Mouse (Mus musculus): ENCODE results near the gene Gm11758. TPM values are rescaled to one million over a fixed set of nuclear protein-coding genes. Genes with fewer than 3 reads are reported as not detected.
"Not testable (repeated sequence)": the region's sequence is repeated elsewhere in the genome, so short reads cannot be mapped to it uniquely, and the experiment has no call there.

Gm11758 gene
- polyA plus RNA-seq (2014; fragmentation: Nextera tagmentation; extraction: Ambion mirVana), result not detected in 2 replicates

DNA sequence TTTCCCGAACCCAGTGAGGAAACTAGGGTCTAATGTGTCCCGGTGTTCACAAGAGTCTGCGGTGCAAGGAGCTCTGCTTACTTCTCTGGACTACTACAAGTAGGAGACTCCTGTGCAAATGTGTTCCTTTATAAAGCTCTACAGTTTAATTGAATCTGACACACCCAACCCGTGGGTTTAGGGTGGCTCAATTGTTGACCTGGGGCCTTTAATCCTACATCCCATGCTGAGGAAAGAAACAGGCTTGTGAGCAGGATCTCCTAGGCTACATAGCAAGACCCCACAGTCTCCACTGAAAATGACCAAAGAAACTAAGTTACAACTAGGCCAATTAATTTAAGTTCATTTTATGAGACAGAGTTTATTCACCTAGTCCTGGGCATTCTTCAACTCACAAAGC, at the start of gene Gm11758:
Gene Gm11758, minus strand, starts transcription at position 101 of the 400 bp plus-strand sequence.
- no CpG with 5 or more reads among the region's 4 CpGs for WGBS
- not testable (repeated sequence) for H3K4me1 ChIP-seq (replicated peaks; ENCODE audit: control insufficient read depth, insufficient read depth, low read length); H3K27ac ChIP-seq (ENCODE audit: low read depth, low read length); H3K36me3 ChIP-seq (ENCODE audit: control insufficient read depth, insufficient read depth, low read length); H3K27me3 ChIP-seq (ENCODE audit: control insufficient read depth, insufficient read depth, low read length); DNase-seq (ENCODE audit: low spot score); ATAC-seq (ENCODE audit: low FRiP score); H3K4me3 ChIP-seq (ENCODE audit: low read depth, low read length); H3K9me3 ChIP-seq (ENCODE audit: control insufficient read depth, low read length); H3K9ac ChIP-seq (ENCODE audit: low read depth, low read length); H3K4me2 ChIP-seq (replicated peaks; ENCODE audit: low read depth, low read length)

GRCm38 (mm10) chr4:73920660-73921059, 44.6 kb upstream of the Gm11758 start, which contains the start of gene Gm11756:
Gene Gm11756 (minus strand): TSS chr4:73920760.
- not testable (repeated sequence) for H3K27me3 ChIP-seq (ENCODE audit: control insufficient read depth, insufficient read depth, low read length); H3K27ac ChIP-seq (ENCODE audit: low read depth, low read length); ATAC-seq (ENCODE audit: low FRiP score); H3K4me3 ChIP-seq (ENCODE audit: low read depth, low read length); H3K4me2 ChIP-seq (replicated peaks; ENCODE audit: low read depth, low read length); H3K9me3 ChIP-seq (ENCODE audit: control insufficient read depth, low read length); DNase-seq (ENCODE audit: low spot score); H3K4me1 ChIP-seq (replicated peaks; ENCODE audit: control insufficient read depth, insufficient read depth, low read length); H3K9ac ChIP-seq (ENCODE audit: low read depth, low read length); H3K36me3 ChIP-seq (ENCODE audit: control insufficient read depth, insufficient read depth, low read length)
- WGBS, result 88% methylated on average over 6 of the region's 6 CpGs

- H3K4me1 ChIP-seq (replicated peaks; ENCODE audit: control insufficient read depth, insufficient read depth, low read length); H3K27me3 ChIP-seq (ENCODE audit: control insufficient read depth, insufficient read depth, low read length); H3K9me3 ChIP-seq (ENCODE audit: control insufficient read depth, low read length); H3K4me3 ChIP-seq (ENCODE audit: low read depth, low read length); H3K9ac ChIP-seq (ENCODE audit: low read depth, low read length); H3K27ac ChIP-seq (ENCODE audit: low read depth, low read length); ATAC-seq (ENCODE audit: low FRiP score); DNase-seq (ENCODE audit: low spot score); H3K36me3 ChIP-seq (ENCODE audit: control insufficient read depth, insufficient read depth, low read length); H3K4me2 ChIP-seq (replicated peaks; ENCODE audit: low read depth, low read length): not testable (repeated sequence)
- no CpG with 5 or more reads among the region's 4 CpGs for whole genome bisulfite sequencing
Observed at GRCm38 (mm10) chr4:73905853-73906252, 29.8 kb upstream of the Gm11758 start, which contains the start of gene Gm13871. Gene Gm13871 (minus strand): TSS chr4:73905953.

DNA sequence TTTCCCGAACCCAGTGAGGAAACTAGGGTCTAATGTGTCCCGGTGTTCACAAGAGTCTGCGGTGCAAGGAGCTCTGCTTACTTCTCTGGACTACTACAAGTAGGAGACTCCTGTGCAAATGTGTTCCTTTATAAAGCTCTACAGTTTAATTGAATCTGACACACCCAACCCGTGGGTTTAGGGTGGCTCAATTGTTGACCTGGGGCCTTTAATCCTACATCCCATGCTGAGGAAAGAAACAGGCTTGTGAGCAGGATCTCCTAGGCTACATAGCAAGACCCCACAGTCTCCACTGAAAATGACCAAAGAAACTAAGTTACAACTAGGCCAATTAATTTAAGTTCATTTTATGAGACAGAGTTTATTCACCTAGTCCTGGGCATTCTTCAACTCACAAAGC, 14.9 kb upstream of the Gm11758 start, which contains the start of gene Gm11757:
Gene Gm11757, minus strand, starts transcription at position 101 of the 400 bp plus-strand sequence.
- not testable (repeated sequence) for H3K4me1 ChIP-seq (replicated peaks; ENCODE audit: control insufficient read depth, insufficient read depth, low read length); H3K9me3 ChIP-seq (ENCODE audit: control insufficient read depth, low read length); H3K9ac ChIP-seq (ENCODE audit: low read depth, low read length); H3K36me3 ChIP-seq (ENCODE audit: control insufficient read depth, insufficient read depth, low read length); H3K27ac ChIP-seq (ENCODE audit: low read depth, low read length); ATAC-seq (ENCODE audit: low FRiP score); H3K27me3 ChIP-seq (ENCODE audit: control insufficient read depth, insufficient read depth, low read length); H3K4me3 ChIP-seq (ENCODE audit: low read depth, low read length); DNase-seq (ENCODE audit: low spot score); H3K4me2 ChIP-seq (replicated peaks; ENCODE audit: low read depth, low read length)
- no CpG with 5 or more reads among the region's 4 CpGs for WGBS

DNA sequence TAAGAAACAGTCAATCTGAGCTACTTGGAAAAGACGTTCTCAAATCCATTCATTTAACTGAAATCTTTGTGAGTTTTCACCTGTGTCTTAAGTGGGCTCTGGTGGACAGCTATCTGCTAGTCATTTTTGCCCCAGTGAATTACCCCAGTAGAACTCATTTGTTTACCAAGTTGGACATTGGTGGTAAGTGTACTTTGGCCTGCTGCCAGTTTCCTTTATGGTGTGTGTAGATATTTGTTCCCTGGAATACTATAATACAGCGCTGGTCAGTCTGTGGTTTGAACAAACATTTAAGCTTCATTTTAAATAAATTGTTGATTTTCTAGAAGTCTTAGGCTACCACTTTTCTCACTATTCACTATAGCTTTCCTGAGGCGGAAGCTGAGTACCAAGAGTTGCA, 49.5 kb downstream of the Gm11758 start:
- Histone ChIP-seq H3K27me3 (ENCODE audit: control insufficient read depth, insufficient read depth, low read length) (no peaks in the 10 kb centered on the region), H3K27ac (ENCODE audit: low read depth, low read length) (no peak overlapping the region), H3K36me3 (ENCODE audit: control insufficient read depth, insufficient read depth, low read length) (no peaks in the 10 kb centered on the region), H3K9ac (ENCODE audit: low read depth, low read length) (no peak overlapping the region), H3K9me3 (ENCODE audit: control insufficient read depth, low read length) (no peaks in the 10 kb centered on the region), H3K4me2 (replicated peaks; ENCODE audit: low read depth, low read length) (no peak overlapping the region), H3K4me1 (replicated peaks; ENCODE audit: control insufficient read depth, insufficient read depth, low read length) (no peaks in the 10 kb centered on the region), H3K4me3 (ENCODE audit: low read depth, low read length) (no peak overlapping the region)
- ATAC-seq (ENCODE audit: low FRiP score), result no peak
- WGBS, result 83% methylated on average over 3 of the region's 3 CpGs
- no peak for DNase-seq (ENCODE audit: low spot score)

Other genes with a start within 250 kb of the Gm11758 start
- gene Gm11236, start 238.1 kb downstream of the Gm11758 start, polyA plus RNA-seq (2014; fragmentation: Nextera tagmentation; extraction: Ambion mirVana), result not detected in 2 replicates
- gene Gm11239, start 207.9 kb downstream of the Gm11758 start, polyA plus RNA-seq (2014; fragmentation: Nextera tagmentation; extraction: Ambion mirVana), result not detected in 2 replicates
- gene Gm428, start 192.8 kb downstream of the Gm11758 start, polyA plus RNA-seq (2014; fragmentation: Nextera tagmentation; extraction: Ambion mirVana), result not detected in 2 replicates
- 0.59 and 0.78 TPM in 2 replicates for gene Rasef, start 85.3 kb downstream of the Gm11758 start, polyA plus RNA-seq (2014; fragmentation: Nextera tagmentation; extraction: Ambion mirVana)
- not detected in 2 replicates for gene Gm11757, start 14.8 kb upstream of the Gm11758 start, polyA plus RNA-seq (2014; fragmentation: Nextera tagmentation; extraction: Ambion mirVana)
- gene Gm13871, start 29.7 kb upstream of the Gm11758 start, polyA plus RNA-seq (2014; fragmentation: Nextera tagmentation; extraction: Ambion mirVana), result not detected in 2 replicates
- gene Gm11756, start 44.5 kb upstream of the Gm11758 start, polyA plus RNA-seq (2014; fragmentation: Nextera tagmentation; extraction: Ambion mirVana), result 0.11 TPM in 1 of 2 replicates, not detected in the other
- gene 2310002L09Rik, start 74.6 kb upstream of the Gm11758 start, polyA plus RNA-seq (2014; fragmentation: Nextera tagmentation; extraction: Ambion mirVana), result 1.1 TPM in 1 of 2 replicates, not detected in the other
- 3.9 and 4.4 TPM in 2 replicates for gene Frmd3, start 137.2 kb upstream of the Gm11758 start, polyA plus RNA-seq (2014; fragmentation: Nextera tagmentation; extraction: Ambion mirVana)